Mouse (Mus musculus) G1E (cell line): ENCODE measurements around the gene Fam155a. TPM values are rescaled to one million over a fixed set of nuclear protein-coding genes. Genes with fewer than 3 reads are reported as not detected.
"Not testable (repeated sequence)": the region's sequence is repeated elsewhere in the genome, so short reads cannot be mapped to it uniquely, and the experiment has no call there.

ENCODE experiments used
- ATAC-seq: 2 replicates; pipeline ENCODE4 v1.8.0; 2016; ENCODE audit warnings: mild to moderate bottlenecking; ENCODE audit not compliant: insufficient number of reproducible peaks, poor library complexity, low FRiP score, severe bottlenecking; ENCODE audit errors: extremely low read depth
- DNase-seq: peaks from one replicate; pipeline ENCODE4 v3.0.0; 2012; ENCODE audit warnings: low spot score
- H3K27me3 ChIP-seq: 2 replicates; pipeline ENCODE4 v1.6.1; 2012; ENCODE audit warnings: mild to moderate bottlenecking, low read length, inconsistent platforms; ENCODE audit not compliant: insufficient read depth
- H3K36me3 ChIP-seq: replicated peaks from 2 replicates; pipeline ENCODE3; 2012; ENCODE audit warnings: mild to moderate bottlenecking, inconsistent platforms
- H3K4me1 ChIP-seq: 2 replicates; pipeline ENCODE4 v1.6.1; 2012; ENCODE audit warnings: low read depth, low read length, inconsistent platforms, mixed read lengths; ENCODE audit not compliant: insufficient read depth
- H3K4me3 ChIP-seq: 2 replicates; pipeline ENCODE4 v1.5.1; 2012; ENCODE audit warnings: low read depth, mild to moderate bottlenecking, inconsistent platforms, low read length, moderate library complexity, mixed read lengths
- H3K9me3 ChIP-seq: replicated peaks from 2 replicates; pipeline ENCODE4 v1.6.1; 2012; ENCODE audit warnings: inconsistent platforms
- CTCF ChIP-seq: IDR thresholded peaks from 2 replicates; pipeline ENCODE4 v1.5.1; 2012; ENCODE audit warnings: low read depth, low read length, inconsistent platforms, mixed read lengths
- GATA1 ChIP-seq: IDR thresholded peaks from 2 replicates; pipeline ENCODE4 v1.6.1; 2012; ENCODE audit warnings: borderline replicate concordance, low read length, inconsistent platforms, mixed read lengths
- GATA2 ChIP-seq: IDR thresholded peaks from 2 replicates; pipeline ENCODE4 v1.6.1; 2012; ENCODE audit warnings: low read depth, low read length, inconsistent platforms, borderline replicate concordance
- POLR2AphosphoS5 ChIP-seq: IDR thresholded peaks from 2 replicates; pipeline ENCODE4 v1.6.1; 2012; ENCODE audit warnings: low read depth, low read length, inconsistent platforms; ENCODE audit not compliant: insufficient replicate concordance
- TAL1 ChIP-seq: conservative IDR thresholded peaks from 2 replicates; pipeline ENCODE4 v1.6.1; 2012; ENCODE audit warnings: low read depth, low read length, inconsistent platforms, mixed read lengths
- polyA plus RNA-seq: library from polyadenylated mRNA; stranded (reverse); fragments of >175 nt; gene quantifications from 2 replicates; pipeline ENCODE4 v1.2.3, GENCODE M21; 2012
- total RNA-seq, 2 experiments: library from RNA; stranded (forward) in 1 of 2; stranded (reverse) in 1 of 2; fragments of 200-1000 nt in 1 of 2; fragments of >200 nt in 1 of 2; fragmentation: Nextera tagmentation in 1 of 2; gene quantifications; 2 replicates each; pipeline ENCODE4 v1.2.3; 2014 to 2017

The Fam155a gene
- total and polyA plus RNA-seq, 3 experiments: 0.27 TPM; not detected in 2

DNA sequence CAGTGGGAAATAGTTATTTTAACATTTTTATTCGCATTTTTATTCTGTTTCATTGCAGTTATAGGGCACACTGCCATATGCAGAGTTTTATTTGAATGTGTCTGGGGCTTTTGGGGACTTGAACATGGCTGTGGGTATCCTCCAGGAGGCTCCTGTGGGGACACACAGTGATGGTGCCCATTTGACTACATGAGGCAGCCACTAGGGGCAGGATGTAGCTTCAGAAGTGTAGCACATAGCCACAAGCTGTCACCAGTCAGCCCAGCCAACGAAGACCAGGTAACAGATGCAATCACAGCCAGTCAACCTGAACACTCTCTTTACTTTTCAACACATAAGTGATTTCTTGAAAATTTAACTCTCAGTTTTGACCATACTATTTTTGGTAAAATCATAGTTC is 377.7 kb downstream of the Fam155a start:
- no peak for DNase-seq
- TF ChIP-seq TAL1 (no peak), CTCF (no peak), GATA1 (no peak), GATA2 (no peak), POLR2AphosphoS5 (no peak)
- no peaks in the 10 kb centered on the region for H3K9me3 ChIP-seq
- H3K36me3 ChIP-seq: no peaks in the 10 kb centered on the region
- no peak overlapping the region for H3K4me3 ChIP-seq
- H3K4me1 ChIP-seq: no peaks in the 10 kb centered on the region
- no peak for ATAC-seq
- no peaks in the 10 kb centered on the region for H3K27me3 ChIP-seq

DNA sequence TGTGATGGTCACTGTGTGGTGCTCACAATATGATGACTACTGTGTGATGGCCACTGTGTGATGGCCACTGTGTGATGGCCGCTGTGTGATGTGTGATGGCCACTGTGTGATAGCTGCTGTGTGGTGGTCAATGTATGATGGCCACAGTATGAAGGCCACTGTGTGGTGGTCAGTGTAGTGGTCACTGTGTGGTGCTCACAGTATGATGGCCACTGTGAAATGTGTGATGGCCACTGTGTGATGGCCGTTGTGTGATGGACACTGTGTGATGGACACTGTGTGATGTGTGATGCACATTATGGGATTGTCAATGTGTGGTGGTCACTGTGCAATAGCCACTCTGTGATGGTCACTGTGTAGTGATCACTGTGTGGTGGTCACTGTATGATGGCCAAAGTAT is 380.7 kb downstream of the Fam155a start:
- not testable (repeated sequence) for H3K4me3 ChIP-seq, ATAC-seq, H3K27me3 ChIP-seq, H3K9me3 ChIP-seq, DNase-seq, H3K4me1 ChIP-seq, H3K36me3 ChIP-seq

DNA sequence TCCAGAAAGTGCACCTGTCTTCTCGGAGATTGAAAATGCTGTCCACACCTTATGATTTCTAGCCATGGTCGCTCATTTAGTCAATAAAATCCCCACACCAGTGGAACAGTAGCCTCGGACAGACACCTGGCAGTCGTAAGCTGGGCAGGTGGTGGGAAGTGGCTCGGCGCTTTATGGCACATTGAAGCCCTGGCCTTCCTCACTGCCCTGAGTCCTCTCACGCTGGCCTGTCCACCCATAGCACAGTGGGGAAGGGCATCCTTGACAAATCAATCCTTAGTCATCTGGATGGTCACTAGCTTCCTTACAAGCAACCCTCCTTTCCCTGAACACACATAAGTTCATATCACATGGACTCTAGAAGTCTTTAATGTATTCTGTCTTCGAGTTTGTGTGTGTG is 401.8 kb downstream of the Fam155a start:
- TF ChIP-seq CTCF: no peak
- TF ChIP-seq POLR2AphosphoS5: no peak
- no peak for TF ChIP-seq TAL1
- TF ChIP-seq GATA2: no peak
- no peak for TF ChIP-seq GATA1
- ATAC-seq: no peak
- H3K27me3 ChIP-seq: no peaks in the 10 kb centered on the region
- no peaks in the 10 kb centered on the region for H3K36me3 ChIP-seq
- no peak for DNase-seq
- no peaks in the 10 kb centered on the region for H3K9me3 ChIP-seq
- H3K4me1 ChIP-seq: no peaks in the 10 kb centered on the region
- no peak overlapping the region for H3K4me3 ChIP-seq

DNA sequence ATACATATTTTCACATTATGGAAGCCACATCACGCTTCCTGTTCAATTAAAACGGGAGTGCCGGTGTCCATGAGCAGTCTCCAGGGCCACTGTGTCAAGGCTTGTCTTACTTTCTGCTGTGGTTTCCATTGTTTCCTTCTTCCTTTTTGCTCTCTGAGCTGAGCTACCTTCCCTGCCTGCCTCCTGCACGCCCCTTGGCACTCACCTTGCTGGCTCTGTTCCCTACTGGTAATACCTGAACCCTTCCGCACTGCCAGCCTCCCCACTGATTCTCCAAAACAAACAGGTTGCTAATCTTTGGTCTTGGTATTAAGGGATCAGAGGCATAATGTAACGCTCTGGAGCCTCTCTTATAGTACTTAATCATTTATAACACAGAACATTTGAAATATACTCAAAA is 403.2 kb downstream of the Fam155a start:
- no peak overlapping the region for H3K4me3 ChIP-seq
- no peaks in the 10 kb centered on the region for H3K4me1 ChIP-seq
- H3K27me3 ChIP-seq: no peaks in the 10 kb centered on the region
- TF ChIP-seq TAL1: no peak
- no peak for TF ChIP-seq GATA2
- no peak for TF ChIP-seq GATA1
- TF ChIP-seq CTCF: no peak
- no peak for TF ChIP-seq POLR2AphosphoS5
- DNase-seq: no peak
- H3K9me3 ChIP-seq: no peaks in the 10 kb centered on the region
- no peak for ATAC-seq
- H3K36me3 ChIP-seq: no peaks in the 10 kb centered on the region

DNA sequence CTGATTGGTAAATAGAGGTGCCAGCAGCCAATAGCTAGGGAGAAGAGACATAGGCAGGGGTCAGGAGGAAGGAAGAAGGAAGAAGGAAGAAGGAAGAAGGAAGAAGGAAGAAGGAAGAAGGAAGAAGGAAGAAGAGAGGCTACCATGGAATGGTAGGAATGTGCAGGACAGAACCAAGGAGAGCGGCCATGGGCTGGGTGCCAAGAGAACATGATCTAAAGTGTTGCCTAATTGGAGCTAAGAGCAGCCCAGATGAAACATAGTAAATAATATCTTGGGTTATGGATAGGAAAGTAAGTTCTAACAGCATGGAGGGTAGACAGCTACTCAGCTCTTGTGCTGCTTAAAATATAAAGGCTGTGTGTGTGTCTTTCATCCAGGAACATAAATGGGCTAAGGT is 405.6 kb downstream of the Fam155a start:
- H3K4me1 ChIP-seq: no peaks in the 10 kb centered on the region
- no peaks in the 10 kb centered on the region for H3K36me3 ChIP-seq
- no peak for TF ChIP-seq GATA2
- no peak for TF ChIP-seq GATA1
- DNase-seq (no peak), ATAC-seq (no peak)
- no peaks in the 10 kb centered on the region for H3K27me3 ChIP-seq
- H3K9me3 ChIP-seq: no peaks in the 10 kb centered on the region
- H3K4me3 ChIP-seq: no peak overlapping the region

DNA sequence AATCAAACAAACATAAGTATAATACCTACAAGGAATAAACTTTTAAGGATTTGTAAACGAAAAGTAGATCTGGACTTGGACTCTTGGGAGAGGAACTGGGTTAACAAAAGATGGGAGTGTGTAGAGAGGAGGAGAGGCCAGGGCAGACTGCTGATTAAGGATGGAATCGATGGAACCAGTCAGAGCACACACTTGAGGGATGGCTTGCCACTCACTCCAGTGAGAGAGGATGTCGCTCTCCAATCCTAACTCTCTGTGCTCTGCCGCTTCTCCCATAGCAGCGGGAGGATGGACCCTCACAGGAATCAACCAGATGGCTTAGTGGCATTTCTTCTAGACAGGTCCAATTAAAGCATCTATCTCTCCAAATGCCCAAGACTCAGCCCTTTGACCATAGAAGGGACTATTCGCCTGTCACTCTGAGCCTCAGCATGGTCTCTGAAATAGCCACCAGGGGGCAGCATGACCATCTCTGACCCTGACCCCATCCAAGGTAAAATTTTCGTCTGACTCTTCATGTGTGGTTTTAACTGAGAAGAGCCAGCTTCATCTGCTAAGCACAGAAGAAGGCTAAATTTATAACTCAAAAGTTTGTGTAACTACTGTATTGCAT is 422.3 kb downstream of the Fam155a start:
- no peaks in the 10 kb centered on the region for H3K27me3 ChIP-seq
- H3K4me3 ChIP-seq: no peak overlapping the region
- peak; percentile 18 for DNase-seq
- TF ChIP-seq CTCF (peak; percentile 53; the same call in 1 of the 2 replicates), GATA2 (no peak)
- ATAC-seq: 0 out of 2 replicates have a peak, but pooled peaks have one; percentile 28
- no peaks in the 10 kb centered on the region for H3K4me1 ChIP-seq
- H3K36me3 ChIP-seq: no peaks in the 10 kb centered on the region
- no peaks in the 10 kb centered on the region for H3K9me3 ChIP-seq

DNA sequence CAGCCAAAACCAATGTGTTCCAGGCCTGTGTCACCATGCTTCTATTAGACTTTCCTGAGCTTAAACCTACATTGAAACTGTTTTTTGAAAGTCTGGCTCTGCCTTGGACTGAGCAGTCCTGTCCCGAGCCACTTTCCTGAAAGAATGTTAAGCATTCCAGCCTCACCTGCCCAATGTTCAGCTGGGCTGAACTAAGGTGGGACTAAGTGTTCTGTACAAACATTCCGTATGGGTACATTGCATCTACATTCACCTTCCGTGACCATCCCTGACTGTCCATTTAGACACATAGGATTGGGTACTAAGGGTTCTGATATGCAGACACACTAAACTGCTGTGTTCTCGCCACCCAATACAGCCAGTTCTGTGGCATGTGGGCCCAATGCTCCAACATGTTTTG is 423.8 kb downstream of the Fam155a start:
- no peaks in the 10 kb centered on the region for H3K36me3 ChIP-seq
- no peaks in the 10 kb centered on the region for H3K27me3 ChIP-seq
- H3K4me3 ChIP-seq: no peak overlapping the region
- TF ChIP-seq POLR2AphosphoS5 (no peak), GATA1 (no peak), CTCF (no peak), TAL1 (no peak), GATA2 (no peak)
- ATAC-seq: no peak
- no peaks in the 10 kb centered on the region for H3K9me3 ChIP-seq
- no peak for DNase-seq
- no peaks in the 10 kb centered on the region for H3K4me1 ChIP-seq

DNA sequence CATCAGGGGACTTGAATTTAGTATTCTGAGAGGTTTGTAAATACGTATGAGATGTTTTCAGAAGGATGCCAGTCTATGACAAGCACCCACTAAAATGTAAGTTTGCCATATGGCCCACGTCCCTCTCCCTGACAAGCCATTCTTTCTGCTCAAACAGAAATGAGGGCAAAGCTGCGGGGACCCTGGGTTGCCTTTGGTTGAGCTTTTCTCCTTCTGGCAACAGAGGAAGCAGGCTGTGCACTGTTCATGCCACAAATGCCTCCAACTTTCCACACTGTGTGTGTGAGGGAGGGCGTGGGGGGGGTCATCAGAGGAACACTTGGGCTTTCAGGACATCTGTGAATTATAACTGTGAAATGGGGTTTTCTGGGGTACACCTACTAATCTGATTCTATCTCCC is 426.8 kb downstream of the Fam155a start:
- ATAC-seq (no peak), DNase-seq (no peak)
- Histone ChIP-seq H3K36me3 (no peaks in the 10 kb centered on the region), H3K9me3 (no peaks in the 10 kb centered on the region), H3K27me3 (no peaks in the 10 kb centered on the region; the same call in 1 of the 2 replicates), H3K4me3 (no peak overlapping the region), H3K4me1 (no peaks in the 10 kb centered on the region)
- TF ChIP-seq GATA2: no peak
- no peak for TF ChIP-seq POLR2AphosphoS5
